Mouse (Mus musculus) thymus, postnatal 14 days (tissue): ENCODE results near the gene Trat1.

Source experiments
- DNase-seq: peaks from one replicate; pipeline ENCODE4 v3.0.0; 2021

The Trat1 gene

GRCm38 (mm10) chr16:48716343-48716742 is 55.5 kb downstream of the Trat1 start:
- DNase-seq = no peak

GRCm38 (mm10) chr16:48701896-48702295 is 69.9 kb downstream of the Trat1 start:
- no peak for DNase-seq
